In genomic region chr13:81570241-81570821, GRCm38 (mm10) we compare ENCODE assay signal across 10 mouse cellular contexts.
DNase-seq lines count a peak whose midpoint lies in the region; ATAC-seq lines count a peak whose summit lies in the region.
"Had no signal": no experiment of that assay in that cellular context is flagged by ENCODE, and none has a peak within 500 bp of the region (broad histone marks: within the 10 kb centered on the region; RNA-seq: fewer than 3 reads in every experiment).

No protein-coding gene starts in this region.

- H3K4me2 ChIP-seq in embryonic facial prominence, embryonic 12.5 days (replicated peaks): 0 out of 2 replicates have a peak overlapping the region, but pooled peaks have one; percentile 2
- H3K4me2 ChIP-seq in intestine, embryonic 15.5 days (replicated peaks): peak overlapping the region; percentile 40
- peak overlapping the region; percentile 60 for H3K4me2 ChIP-seq in midbrain, embryonic 16.5 days (ENCODE audit: low read length)
- H3K4me2 ChIP-seq: liver, embryonic 15.5 days had no signal

- H3K9me3 ChIP-seq in heart, embryonic 10.5 days: no peaks in the 10 kb centered on the region
- no peaks in the 10 kb centered on the region for H3K9me3 ChIP-seq in embryonic facial prominence, embryonic 12.5 days
- no peaks in the 10 kb centered on the region for H3K9me3 ChIP-seq in intestine, embryonic 15.5 days
- H3K9me3 ChIP-seq in midbrain, embryonic 16.5 days (replicated peaks; ENCODE audit: control insufficient read depth, low read length, poor library complexity, severe bottlenecking): no peaks in the 10 kb centered on the region
- H3K9me3 ChIP-seq: liver, embryonic 15.5 days had no signal

- peak; percentile 7 to 23 for DNase-seq in heart, adult 18-20 months
- DNase-seq in heart, embryonic 10.5 days (ENCODE audit: low spot score): no peak
- DNase-seq in Muller cell, postnatal 12 days (ENCODE audit: inconsistent ontology term): peak; percentile 89
- DNase-seq in layer of hippocampus, postnatal 25 days (ENCODE audit: extremely low spot score in 1 of 2, low spot score in 1 of 2): no peak

- peak; percentile 64; the same call in 1 of the 2 replicates for ATAC-seq in embryonic facial prominence, embryonic 12.5 days (ENCODE audit: insufficient number of reproducible peaks, insufficient read depth, low FRiP score, low TSS enrichment)
- ATAC-seq in intestine, embryonic 15.5 days: peak; percentile 53
- ATAC-seq in midbrain, embryonic 16.5 days: peak; percentile 84
- no peak for ATAC-seq in activated CD4-positive, CD25-positive, alpha-beta regulatory T cell, adult 4 months

- no peaks in the 10 kb centered on the region for H3K27me3 ChIP-seq in heart, embryonic 10.5 days (ENCODE audit: insufficient read depth, poor library complexity, severe bottlenecking)
- no peaks in the 10 kb centered on the region for H3K27me3 ChIP-seq in embryonic facial prominence, embryonic 12.5 days
- no peaks in the 10 kb centered on the region for H3K27me3 ChIP-seq in intestine, embryonic 15.5 days (replicated peaks)
- no peaks in the 10 kb centered on the region for H3K27me3 ChIP-seq in midbrain, embryonic 16.5 days (ENCODE audit: control insufficient read depth, insufficient read depth, low read depth, low read length)
- H3K27me3 ChIP-seq: liver, embryonic 15.5 days had no signal

- 67% methylated on average over 12 of the region's 12 CpGs for whole genome bisulfite sequencing in heart, embryonic 10.5 days
- 61% methylated on average over 12 of the region's 12 CpGs for WGBS in embryonic facial prominence, embryonic 12.5 days
- 44% methylated on average over 12 of the region's 12 CpGs for WGBS in intestine, embryonic 15.5 days
- 16% methylated on average over 12 of the region's 12 CpGs for WGBS in midbrain, embryonic 16.5 days

- H3K4me3 ChIP-seq in heart, embryonic 10.5 days: no peak overlapping the region
- H3K4me3 ChIP-seq in embryonic facial prominence, embryonic 12.5 days: no peak overlapping the region
- no peak overlapping the region for H3K4me3 ChIP-seq in intestine, embryonic 15.5 days (replicated peaks)
- peak overlapping the region; percentile 41 for H3K4me3 ChIP-seq in midbrain, embryonic 16.5 days (ENCODE audit: low read depth, low read length)
- H3K4me3 ChIP-seq: erythroblast, embryonic 14.5 days; liver, embryonic 15.5 days had no signal

- no peaks in the 10 kb centered on the region for H3K36me3 ChIP-seq in heart, embryonic 10.5 days
- no peaks in the 10 kb centered on the region for H3K36me3 ChIP-seq in embryonic facial prominence, embryonic 12.5 days
- no peaks in the 10 kb centered on the region for H3K36me3 ChIP-seq in intestine, embryonic 15.5 days
- no peaks in the 10 kb centered on the region for H3K36me3 ChIP-seq in midbrain, embryonic 16.5 days (ENCODE audit: control insufficient read depth, insufficient read depth, low read length)
- H3K36me3 ChIP-seq: liver, embryonic 15.5 days had no signal

- H3K27ac ChIP-seq in heart, embryonic 10.5 days: no peak overlapping the region
- no peak overlapping the region for H3K27ac ChIP-seq in embryonic facial prominence, embryonic 12.5 days
- H3K27ac ChIP-seq in intestine, embryonic 15.5 days: no peak overlapping the region
- peak overlapping the region; percentile 26; the same call in 1 of the 2 replicates for H3K27ac ChIP-seq in midbrain, embryonic 16.5 days (ENCODE audit: low read length)
- H3K27ac ChIP-seq: liver, embryonic 15.5 days had no signal

- H3K4me1 ChIP-seq in heart, embryonic 10.5 days: peaks cover 6% of the 10 kb centered on the region
- peaks cover 6% of the 10 kb centered on the region; the same call in 1 of the 2 replicates for H3K4me1 ChIP-seq in embryonic facial prominence, embryonic 12.5 days
- H3K4me1 ChIP-seq in intestine, embryonic 15.5 days (replicated peaks): no peaks in the 10 kb centered on the region; the same call in 1 of the 2 replicates
- H3K4me1 ChIP-seq in midbrain, embryonic 16.5 days (ENCODE audit: control insufficient read depth, insufficient read depth, low read length): no peaks in the 10 kb centered on the region
- H3K4me1 ChIP-seq: liver, embryonic 15.5 days had no signal

- no peak overlapping the region for H3K9ac ChIP-seq in embryonic facial prominence, embryonic 12.5 days
- no peak overlapping the region for H3K9ac ChIP-seq in intestine, embryonic 15.5 days
- H3K9ac ChIP-seq in midbrain, embryonic 16.5 days (ENCODE audit: low read depth, low read length): peak overlapping the region; percentile 62
- H3K9ac ChIP-seq: liver, embryonic 15.5 days had no signal

Comparison
In these comparisons a context has a peak if more than half of its experiments do, and no peak if none do; other contexts are left out.
1. DNase-seq: peak in heart, adult 18-20 months (2 of 2) and Muller cell, postnatal 12 days (single experiment); none in heart, embryonic 10.5 days (single experiment) and layer of hippocampus, postnatal 25 days (0 of 2).
2. H3K4me2 ChIP-seq: peak in every context shown above with its lines; median percentile 60 in midbrain, embryonic 16.5 days; 40 in intestine, embryonic 15.5 days; 2 in embryonic facial prominence, embryonic 12.5 days.